Mouse (Mus musculus) kidney, postnatal 25 days (tissue): ENCODE results near the gene Arid2.
A peak's percentile ranks its signal among the peaks of the same experiment; 100 is the strongest.
"Not testable (repeated sequence)": the region's sequence is repeated elsewhere in the genome, so short reads cannot be mapped to it uniquely, and the experiment has no call there.

ENCODE experiments used
- DNase-seq, 2 experiments: peaks; one replicate each; pipeline ENCODE4 v3.0.0; 2021; ENCODE audit warnings: mixed read lengths in 2 of 2

The Arid2 gene

DNA sequence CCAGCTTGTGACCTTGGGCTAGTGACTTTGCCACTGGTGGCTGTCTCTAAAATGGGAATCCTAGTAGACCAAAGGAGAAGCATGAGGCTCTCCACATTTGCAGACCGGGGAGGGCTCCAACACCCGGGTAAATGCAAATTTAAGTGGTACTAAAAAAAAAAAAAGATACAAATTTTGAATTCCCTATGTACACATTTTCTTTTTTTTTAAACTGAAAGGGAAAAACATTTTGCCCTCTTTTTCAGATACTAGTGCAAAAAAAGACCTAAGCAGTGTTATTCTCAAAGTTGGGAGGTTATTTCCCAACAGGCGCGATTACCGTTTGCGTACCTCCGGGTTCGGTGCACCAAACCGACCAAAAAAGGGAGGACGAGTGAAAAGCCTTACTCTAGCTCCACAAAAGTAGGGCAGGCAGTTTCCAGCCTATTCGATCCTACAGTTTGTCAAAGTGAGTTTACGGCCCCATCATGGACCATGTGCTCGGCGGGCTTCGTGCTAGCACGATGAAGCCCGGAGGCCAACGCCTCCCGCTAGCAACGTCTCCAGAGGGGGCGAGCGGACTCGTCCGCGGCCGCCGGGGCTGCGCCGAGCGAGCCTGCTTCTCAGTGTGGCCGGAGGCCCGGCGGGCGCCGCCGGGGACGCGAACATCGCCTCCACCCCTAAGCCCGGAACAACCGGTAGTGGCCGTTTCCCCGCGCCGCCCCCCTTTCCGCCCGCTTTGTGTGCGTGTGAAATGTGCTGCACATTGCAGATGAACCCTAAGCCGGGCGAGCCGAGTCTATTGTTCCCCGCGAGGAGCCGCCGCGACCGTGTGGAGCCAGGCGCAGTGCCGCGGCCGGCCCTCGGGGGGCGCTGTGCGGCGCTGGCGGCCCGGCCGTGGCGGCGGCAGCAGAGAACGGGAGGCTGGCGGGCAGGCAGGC lies 1.0 kb upstream of the Arid2 start:
- DNase-seq = peak; percentile 96 to 98

GRCm38 (mm10) chr15:96286935-96287292 lies 404 bp upstream of the Arid2 start:
- DNase-seq = no peak

DNA sequence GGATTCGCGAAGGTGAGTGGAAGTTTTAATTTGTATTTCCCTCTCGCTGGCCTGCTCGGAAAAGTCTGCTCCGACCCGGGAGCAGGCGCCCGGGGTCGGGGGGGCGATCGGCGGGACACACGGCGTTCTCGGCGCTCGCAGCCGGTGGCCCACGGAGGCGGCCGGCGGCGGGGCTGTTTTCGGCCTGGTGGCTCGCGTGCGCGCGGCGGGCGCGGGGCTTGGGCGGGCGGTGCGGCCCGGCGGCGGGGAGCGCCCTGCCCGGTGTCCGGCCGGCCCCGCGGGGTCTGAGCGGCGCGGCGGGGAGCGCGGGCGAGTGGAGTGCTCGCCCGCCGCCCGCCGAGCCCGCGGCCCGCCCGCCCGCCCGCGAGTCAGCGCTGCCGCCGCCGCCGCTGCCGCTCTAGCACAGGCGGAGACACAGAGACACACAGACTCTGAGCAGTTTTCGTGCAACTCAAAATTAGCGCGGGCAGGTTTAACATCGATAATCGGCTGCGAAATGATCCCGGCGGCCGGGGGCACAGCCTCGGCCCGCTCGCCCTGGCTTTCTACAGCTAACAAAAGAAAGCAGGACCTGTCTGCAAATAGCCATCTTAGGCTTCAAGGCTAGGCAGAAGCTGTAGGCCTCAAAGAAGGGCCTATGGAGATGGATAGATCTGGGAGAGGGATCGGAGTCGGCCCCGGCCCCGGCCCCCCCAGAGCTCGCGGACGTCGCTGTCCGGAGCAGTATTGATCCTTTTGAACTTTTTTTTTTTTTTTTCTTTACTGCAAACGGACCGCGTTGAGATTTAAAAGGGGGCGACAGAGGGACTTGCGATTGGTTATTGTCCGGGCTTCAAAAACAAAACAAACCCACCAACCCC lies 888 bp downstream of the Arid2 start:
- DNase-seq = peak; percentile 54 to 64

DNA sequence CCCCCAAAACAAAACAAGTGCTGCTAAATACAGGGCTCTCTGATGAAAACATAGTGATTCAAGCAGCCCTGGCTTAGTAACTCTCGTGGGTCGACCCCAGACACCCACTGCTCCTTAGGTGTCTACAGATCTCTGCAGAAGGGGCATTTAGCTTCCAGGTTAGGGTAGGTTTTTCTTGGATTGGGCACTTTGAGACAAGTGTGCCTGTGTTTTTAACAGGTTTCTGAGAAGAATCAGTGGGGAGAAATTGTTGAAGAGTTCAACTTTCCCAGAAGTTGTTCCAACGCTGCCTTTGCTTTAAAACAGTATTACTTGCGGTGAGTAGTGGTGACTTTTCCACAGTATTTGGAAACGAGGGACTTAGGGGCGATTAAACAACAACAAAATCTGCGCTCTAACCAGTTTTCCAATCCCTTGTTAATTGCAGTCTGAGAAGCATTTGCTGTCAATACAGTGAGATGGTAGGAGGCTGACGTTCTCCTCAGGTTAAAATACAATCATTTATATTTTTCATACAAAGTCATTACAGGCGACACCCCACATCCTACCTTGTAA lies 1.6 kb downstream of the Arid2 start:
- no peak for DNase-seq

- no peak for DNase-seq
Observed at GRCm38 (mm10) chr15:96290001-96290400, 2.7 kb downstream of the Arid2 start.

DNA sequence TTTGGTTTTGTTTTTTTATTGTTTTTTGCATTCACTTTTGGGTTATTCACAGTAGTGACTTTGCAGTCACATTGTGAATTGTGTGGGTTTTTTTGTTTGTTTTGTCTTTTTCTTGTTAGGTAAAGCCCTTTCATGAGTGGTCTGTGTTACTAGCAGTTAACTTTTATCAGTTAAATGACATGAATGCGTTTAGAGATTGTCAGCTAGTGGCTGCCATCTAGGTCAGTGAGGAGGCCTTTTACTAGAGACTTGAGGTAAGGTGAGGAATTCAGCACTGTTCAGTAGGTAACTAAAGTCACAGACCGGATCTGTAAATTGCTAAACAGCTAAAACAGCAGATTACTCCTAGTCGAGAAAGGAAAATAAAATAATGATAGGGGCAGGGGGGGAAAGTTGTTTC lies 6.1 kb downstream of the Arid2 start:
- no peak for DNase-seq

DNA sequence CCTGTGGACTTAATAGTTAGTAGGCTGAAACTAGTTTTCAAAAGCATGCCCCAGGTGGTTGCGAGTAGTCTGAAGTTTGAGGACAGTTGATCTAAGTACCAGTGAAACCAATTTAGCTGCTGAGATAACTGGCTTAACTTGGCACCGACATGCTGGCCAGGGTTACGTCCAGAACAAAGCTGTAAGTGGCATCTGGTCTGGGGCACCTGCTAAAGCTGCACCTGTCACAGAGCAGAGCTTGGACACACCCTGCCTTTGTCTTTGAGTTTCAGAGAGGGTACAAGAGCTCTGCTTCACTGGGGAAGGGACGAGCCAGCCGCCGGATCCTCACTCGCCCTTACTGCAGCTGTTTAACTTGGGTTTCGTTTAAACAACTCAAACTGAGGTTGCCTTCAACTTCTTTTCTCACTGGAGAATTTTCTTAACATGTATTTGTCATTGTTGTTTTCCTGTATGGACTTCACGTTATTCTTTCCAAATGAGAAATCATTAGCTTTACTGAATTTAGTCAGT lies 9.8 kb downstream of the Arid2 start:
- DNase-seq = no peak

DNA sequence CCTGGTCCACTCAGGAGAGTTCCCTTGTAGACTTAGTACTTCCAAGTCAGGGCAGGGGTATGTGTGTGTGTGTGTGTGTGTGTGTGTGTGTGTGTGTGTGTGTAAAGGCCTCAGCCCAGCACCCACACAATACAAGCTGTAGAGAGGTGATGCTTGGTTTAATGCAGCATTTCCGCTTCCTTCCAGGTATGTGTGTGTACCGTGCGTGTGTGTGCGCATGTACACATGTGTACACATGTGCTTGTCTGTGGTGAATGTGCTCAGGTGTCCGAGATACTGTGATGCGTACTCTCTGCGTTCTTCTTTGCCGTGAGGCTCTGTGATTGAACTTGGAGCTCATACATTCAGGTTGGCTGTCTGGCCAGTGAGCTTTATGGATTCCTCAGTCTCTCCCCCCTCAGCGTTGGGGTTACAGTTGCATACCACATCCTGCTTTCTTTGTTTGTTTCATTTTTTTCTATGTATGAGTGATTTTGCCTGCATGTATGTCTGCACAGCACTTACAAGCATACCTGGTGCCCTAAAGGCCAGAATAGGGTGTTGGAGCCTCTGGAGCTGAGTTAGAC lies 10.4 kb downstream of the Arid2 start:
- DNase-seq = no peak

GRCm38 (mm10) chr15:96309310-96309709 lies 22.0 kb downstream of the Arid2 start:
- DNase-seq = no peak

GRCm38 (mm10) chr15:96312902-96313301 lies 25.6 kb downstream of the Arid2 start:
- DNase-seq = no peak

DNA sequence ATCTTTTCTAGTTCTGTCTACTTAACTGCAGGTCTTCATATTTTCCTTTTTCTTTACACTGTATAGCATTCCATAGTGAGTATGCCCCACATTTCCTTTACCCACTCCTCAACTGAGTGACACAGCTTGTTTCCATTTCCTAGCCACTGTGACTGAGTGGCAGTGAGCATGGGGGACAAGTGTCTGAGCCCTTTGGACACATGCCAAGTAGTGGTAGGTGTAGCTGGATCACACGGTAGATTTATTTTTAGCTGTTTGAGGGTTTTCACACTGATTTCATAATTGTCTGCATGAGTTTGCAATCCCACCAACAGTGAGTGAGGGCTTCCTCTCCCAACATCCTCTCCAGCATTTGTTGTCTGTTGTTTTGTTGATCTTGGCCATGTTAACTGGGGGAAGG lies 28.3 kb downstream of the Arid2 start:
- DNase-seq = no peak

GRCm38 (mm10) chr15:96319335-96319734 lies 32.0 kb downstream of the Arid2 start:
- DNase-seq = no peak

GRCm38 (mm10) chr15:96325726-96326328 lies 38.5 kb downstream of the Arid2 start:
- no peak for DNase-seq

DNA sequence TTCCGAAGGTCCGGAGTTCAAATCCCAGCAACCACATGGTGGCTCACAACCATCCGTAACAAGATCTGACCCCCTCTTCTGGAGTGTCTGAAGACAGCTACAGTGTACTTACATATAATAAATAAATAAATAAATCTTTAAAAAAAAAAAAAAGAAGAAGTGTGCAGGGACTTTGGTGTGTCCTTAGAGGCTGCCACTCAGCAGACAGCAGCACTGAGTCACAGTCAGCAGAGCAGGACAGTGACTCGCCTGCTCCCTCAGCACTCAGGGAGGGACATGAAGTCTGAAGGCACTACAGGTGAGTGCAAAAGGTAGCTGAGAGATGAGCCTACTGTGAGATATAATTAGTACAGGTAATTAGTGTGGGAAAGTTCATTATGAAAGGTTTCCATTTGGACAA lies 41.4 kb downstream of the Arid2 start:
- DNase-seq = not testable (repeated sequence)

DNA sequence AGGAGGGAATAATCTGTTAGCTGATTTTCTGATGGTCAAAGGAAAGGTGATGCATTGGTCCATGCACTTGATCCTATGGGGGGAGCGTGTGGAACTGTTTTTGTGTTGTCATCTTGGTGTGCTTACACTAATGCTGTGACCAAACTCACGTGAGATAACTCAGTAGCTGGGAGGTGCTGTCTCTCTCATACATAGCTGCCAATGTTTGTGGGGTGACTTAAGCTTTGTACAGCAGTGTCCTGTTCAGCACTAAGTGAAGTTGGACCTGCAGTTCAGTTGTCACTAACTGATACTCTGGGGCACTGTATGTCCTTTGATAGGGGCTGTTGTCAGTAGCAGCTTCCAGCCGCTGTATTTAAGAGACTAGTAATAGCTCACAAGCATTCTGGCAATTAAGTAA lies 43.2 kb downstream of the Arid2 start:
- DNase-seq = no peak

DNA sequence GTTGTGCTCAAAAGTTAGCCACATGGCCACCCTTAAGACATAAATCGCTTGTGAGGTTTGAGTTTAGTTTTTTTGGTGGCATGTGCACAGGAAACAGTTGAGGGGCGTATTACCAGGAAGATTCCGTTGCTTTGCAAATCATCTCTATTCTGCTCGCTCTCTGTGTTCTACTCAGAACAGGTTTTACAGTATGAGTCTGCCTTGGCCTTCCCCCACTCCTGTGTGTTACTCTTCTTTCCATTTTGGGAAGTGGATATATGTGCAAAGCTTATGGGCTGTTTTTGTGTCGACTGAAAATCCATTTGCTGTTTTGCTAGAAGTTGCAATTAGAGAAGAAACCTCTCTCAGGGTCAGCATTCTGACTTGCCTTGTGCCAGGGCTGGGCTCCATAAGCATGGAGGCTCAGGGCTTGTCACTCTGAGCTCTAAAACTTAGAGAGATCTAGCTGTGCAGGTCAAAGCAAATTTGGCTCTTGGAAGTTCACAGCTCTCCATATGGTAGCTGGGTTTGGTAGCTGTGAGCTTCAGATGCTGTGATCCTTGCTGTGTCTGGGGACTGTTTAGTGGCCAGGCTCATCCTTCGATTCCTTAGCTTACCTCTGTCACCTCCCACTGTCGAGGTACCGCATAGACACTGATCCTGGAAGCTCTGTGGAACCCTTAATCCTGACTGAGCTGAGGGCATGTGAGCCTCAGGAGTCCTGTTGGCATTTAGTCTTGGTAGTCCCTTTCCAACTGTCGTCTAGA lies 45.3 kb downstream of the Arid2 start:
- no peak for DNase-seq

DNA sequence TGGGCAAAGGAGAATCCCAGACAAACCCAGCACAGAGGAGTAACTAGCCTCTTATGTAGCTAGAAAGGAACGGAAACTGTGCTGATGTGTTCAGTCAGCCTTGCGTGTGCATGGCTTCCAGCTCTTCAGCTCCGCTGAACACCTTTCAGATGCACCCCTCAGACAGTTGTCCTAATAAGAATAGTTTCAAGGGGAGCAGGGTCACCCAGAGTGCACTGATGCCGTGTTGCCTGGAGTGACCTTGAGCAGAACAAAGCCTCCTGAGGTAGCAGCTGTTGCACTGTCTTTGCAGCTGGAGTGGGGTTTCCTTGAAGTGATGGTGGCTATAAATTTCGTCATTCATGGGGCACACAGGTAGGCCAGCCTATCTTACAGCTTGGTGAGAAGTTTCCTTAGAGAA lies 46.0 kb downstream of the Arid2 start:
- no peak for DNase-seq

GRCm38 (mm10) chr15:96340924-96341323 lies 53.6 kb downstream of the Arid2 start:
- peak; percentile 35 to 59 for DNase-seq

DNA sequence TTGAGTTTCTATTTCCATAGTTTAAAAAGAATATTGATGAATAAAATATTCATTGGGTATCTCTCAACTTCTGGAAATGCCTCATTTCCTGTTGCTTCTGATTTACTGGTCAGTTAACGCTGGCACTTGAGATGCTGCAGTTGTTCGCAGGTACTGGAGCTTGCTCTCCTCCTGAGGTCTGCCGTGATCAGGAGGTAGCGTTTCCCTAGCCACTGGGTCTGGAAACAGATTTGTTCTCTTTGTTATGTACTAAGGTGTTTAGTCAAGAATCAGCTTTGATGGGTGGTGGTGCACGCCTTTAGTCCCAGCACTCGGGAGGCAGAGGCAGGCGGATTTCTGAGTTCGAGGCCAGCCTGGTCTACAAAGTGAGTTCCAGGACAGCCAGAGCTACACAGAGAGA lies 54.8 kb downstream of the Arid2 start:
- DNase-seq = no peak

DNA sequence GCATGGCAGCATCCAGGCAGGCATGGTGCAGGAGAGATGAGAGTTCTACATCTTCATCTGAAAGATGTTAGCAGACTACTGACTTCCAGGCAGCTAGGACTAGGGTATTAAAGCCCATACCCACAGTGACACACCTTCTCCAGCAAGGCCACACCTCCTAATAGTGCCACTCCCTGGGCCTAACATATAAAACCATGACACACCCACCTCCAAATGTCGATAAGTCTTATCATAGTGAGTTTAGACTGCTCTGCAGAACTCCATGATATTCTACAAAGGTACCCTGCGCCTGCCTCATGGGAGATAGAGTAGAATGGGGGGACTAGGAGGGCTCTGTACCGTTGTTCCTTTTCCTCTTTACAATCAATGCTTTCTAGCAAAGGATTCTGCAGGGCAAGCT lies 55.6 kb downstream of the Arid2 start:
- DNase-seq = no peak

DNA sequence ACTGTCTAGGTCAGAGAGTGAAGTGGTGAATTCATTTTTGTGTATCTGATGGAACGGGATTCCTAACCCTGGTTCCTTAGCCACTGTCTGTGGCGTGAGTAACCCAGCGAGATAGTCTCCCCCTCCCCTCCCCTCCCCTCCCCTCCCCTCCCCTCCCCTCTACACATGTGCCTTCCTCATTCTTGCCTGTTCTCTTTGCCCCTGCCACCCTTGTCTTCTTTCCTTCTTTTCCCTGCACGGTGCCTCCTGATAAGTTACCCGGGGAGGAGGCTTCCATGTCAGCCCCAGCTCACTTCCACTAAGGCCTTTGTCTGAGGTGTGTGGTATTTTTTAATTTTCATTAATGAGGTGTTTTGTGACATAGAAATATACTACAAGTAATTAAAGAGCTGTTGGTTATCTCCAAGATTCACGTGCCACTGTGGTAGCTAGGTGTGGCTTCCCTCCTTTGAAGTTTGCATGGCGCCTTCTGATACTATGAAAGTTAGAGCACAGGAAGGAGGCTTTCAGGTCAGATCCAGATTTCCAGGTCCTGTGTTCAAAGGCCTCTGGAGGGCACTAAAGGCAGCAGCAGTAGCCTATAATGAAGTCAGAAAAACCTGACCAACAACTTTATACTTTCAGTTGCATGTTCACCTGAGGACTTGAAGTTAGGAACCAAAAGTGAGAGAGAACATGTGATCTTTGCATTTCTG lies 57.4 kb downstream of the Arid2 start:
- DNase-seq = no peak
